Mouse (Mus musculus) stomach, postnatal 0 days (tissue): ENCODE data around the gene Pls3.
"Not testable (repeated sequence)": the region's sequence is repeated elsewhere in the genome, so short reads cannot be mapped to it uniquely, and the experiment has no call there.

ENCODE experiments used
- CTCF ChIP-seq: IDR thresholded peaks from 2 replicates; pipeline ENCODE4 v1.5.1; 2016; ENCODE audit warnings: antibody characterized with exemption, low read depth, mild to moderate bottlenecking, moderate library complexity
- EP300 ChIP-seq: optimal IDR thresholded peaks from 2 replicates; pipeline ENCODE3; 2016; ENCODE audit warnings: antibody characterized with exemption

DNA sequence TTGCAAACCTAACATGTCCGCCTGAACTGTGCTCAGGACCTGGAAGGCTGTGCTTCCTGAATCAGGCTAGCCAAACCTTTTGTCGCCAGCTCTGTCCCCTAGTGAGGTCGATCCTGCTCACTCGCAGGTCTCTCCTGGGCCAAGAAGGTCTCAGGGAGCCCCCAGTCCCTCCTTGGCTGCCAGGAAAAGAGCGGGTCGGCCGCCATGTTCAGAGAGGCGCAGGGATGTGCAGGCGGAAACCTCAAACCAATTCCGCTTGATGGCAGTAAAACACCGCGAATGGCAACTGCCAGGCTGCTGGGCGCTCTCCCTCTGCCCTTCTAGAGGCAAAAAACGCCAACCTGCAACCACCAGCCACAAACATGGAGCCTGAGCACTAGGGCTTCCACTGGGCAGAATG lies 117.0 kb downstream of the Pls3 start:
- TF ChIP-seq CTCF = peak; percentile 40; the same call in 1 of the 2 replicates
- TF ChIP-seq EP300 = not testable (repeated sequence)
